Mouse (Mus musculus): ENCODE measurements at regions not wholly inside any gene's neighbourhood (a gene's known extent, or its start where the extent isn't known, plus 50 kb on each side); places are given as distances from the start of the nearest gene placed in this dataset.

DNA sequence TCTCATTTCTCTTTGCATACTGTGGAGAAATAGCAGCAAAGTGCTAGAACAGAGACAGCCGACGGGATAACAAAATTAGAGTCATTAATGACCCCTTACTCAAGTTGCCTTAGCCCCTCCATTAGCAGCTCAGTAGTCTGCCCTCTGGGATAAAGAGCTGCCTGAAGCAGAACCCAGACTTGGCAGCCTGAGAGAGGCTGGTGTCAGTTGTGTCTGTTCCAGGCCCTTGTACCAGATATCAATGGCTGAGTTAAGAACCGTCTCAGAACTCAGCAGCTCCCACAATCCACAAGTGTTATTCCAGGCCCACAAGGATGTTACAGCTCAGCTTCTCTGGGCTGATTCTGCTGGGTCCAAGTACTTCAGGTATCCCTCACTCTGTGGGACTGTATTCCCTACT, 109.6 kb upstream of the Topaz1 start:
- TF ChIP-seq FLI1 (IDR thresholded peaks at IDR 0.05; ENCODE audit: low read length) (no peak), GATA1 (IDR thresholded peaks at IDR 0.05; ENCODE audit: borderline replicate concordance, low read length) (no peak)
- H3K27me3 ChIP-seq (replicated peaks), result peaks cover 34% of the 10 kb centered on the region
- H3K4me3 ChIP-seq (replicated peaks), result no peak overlapping the region
- no peaks in the 10 kb centered on the region for H3K36me3 ChIP-seq (replicated peaks; ENCODE audit: low read length)
- no peaks in the 10 kb centered on the region for H3K4me1 ChIP-seq
- no peaks in the 10 kb centered on the region for H3K9me3 ChIP-seq

DNA sequence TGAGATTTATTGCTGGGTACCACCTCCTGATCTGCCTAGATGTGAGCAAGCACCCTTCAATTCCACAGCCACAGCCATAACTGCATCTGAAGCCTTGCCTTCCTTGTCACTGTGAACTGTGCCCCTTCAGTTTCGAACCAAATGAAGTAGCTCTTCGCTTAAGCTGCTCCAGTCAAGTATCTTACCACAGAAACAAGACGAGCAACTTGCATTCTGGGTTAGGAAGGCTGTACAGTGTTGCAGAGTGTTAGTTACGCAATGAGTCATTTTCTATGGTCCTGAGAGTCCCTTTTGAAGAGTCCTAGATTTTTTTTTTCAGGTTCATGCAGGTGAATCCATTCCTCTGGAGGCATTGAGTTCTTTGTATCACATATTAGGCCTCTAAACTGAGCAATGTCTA, 107.9 kb upstream of the Topaz1 start:
- H3K36me3 ChIP-seq (replicated peaks; ENCODE audit: low read length), result no peaks in the 10 kb centered on the region
- H3K4me1 ChIP-seq, result no peaks in the 10 kb centered on the region
- TF ChIP-seq FLI1 (IDR thresholded peaks at IDR 0.05; ENCODE audit: low read length) (no peak), GATA1 (IDR thresholded peaks at IDR 0.05; ENCODE audit: borderline replicate concordance, low read length) (no peak)
- H3K27me3 ChIP-seq (replicated peaks), result peaks cover 42% of the 10 kb centered on the region
- H3K9me3 ChIP-seq, result no peaks in the 10 kb centered on the region
- H3K4me3 ChIP-seq (replicated peaks), result no peak overlapping the region

GRCm38 (mm10) chr9:122642913-122643312, 104.2 kb upstream of the Topaz1 start:
- Histone ChIP-seq H3K4me3 (replicated peaks) (no peak overlapping the region), H3K27me3 (replicated peaks) (peaks cover 50% of the 10 kb centered on the region), H3K4me1 (no peaks in the 10 kb centered on the region), H3K9me3 (no peaks in the 10 kb centered on the region), H3K36me3 (replicated peaks; ENCODE audit: low read length) (no peaks in the 10 kb centered on the region)
- TF ChIP-seq FLI1 (IDR thresholded peaks at IDR 0.05; ENCODE audit: low read length) (no peak), GATA1 (IDR thresholded peaks at IDR 0.05; ENCODE audit: borderline replicate concordance, low read length) (no peak)

GRCm38 (mm10) chr9:122645569-122645968, 101.6 kb upstream of the Topaz1 start:
- TF ChIP-seq FLI1 (IDR thresholded peaks at IDR 0.05; ENCODE audit: low read length), result no peak
- no peak for TF ChIP-seq GATA1 (IDR thresholded peaks at IDR 0.05; ENCODE audit: borderline replicate concordance, low read length)
- no peaks in the 10 kb centered on the region for H3K9me3 ChIP-seq
- H3K27me3 ChIP-seq (replicated peaks), result peaks cover 48% of the 10 kb centered on the region
- no peak overlapping the region for H3K4me3 ChIP-seq (replicated peaks)
- H3K36me3 ChIP-seq (replicated peaks; ENCODE audit: low read length), result no peaks in the 10 kb centered on the region
- H3K4me1 ChIP-seq, result no peaks in the 10 kb centered on the region

DNA sequence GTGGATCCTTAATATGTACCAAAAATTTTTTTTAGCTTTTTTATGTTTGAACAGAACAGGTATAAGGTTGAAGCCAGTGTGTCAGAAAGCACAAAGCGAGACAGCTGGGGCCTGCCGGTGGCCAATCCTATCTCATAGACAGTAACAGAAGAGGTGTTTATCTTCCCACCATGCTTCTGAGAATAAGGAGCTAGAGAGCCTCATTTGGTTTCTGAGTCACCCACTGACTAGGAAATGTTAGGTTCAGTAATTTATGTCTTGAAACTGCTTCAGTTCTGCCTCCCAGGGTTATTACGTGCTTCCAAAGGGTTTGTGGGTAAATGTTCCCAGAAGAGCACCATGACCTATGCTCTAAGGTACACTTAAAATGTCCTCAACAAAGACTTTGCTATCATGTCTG, 96.3 kb upstream of the Topaz1 start:
- TF ChIP-seq FLI1 (IDR thresholded peaks at IDR 0.05; ENCODE audit: low read length) (no peak), GATA1 (IDR thresholded peaks at IDR 0.05; ENCODE audit: borderline replicate concordance, low read length) (no peak)
- Histone ChIP-seq H3K36me3 (replicated peaks; ENCODE audit: low read length) (no peaks in the 10 kb centered on the region), H3K27me3 (replicated peaks) (peaks cover 14% of the 10 kb centered on the region), H3K9me3 (no peaks in the 10 kb centered on the region), H3K4me3 (replicated peaks) (no peak overlapping the region), H3K4me1 (peaks cover 3% of the 10 kb centered on the region; the same call in 1 of the 2 replicates)

DNA sequence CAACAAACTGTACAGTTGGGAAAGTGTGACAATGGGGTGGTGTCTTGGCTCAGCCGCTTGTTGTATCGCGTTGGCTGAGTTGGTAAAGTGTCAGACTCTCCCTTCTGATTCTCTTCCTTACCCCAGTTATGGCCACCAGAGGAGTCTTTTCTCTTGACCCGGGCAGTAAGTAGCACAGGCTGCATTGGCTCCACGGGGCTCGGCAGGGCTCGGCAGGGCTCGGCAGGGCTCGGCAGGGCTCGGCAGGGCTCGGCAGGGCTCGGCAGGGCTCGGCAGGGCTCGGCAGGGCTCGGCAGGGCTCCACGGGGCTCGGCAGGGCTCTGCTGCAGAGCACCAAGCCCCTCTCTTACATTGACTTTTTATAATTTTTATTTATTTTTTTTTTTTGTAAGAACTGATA, 91.6 kb upstream of the Topaz1 start:
- peaks cover 5% of the 10 kb centered on the region for H3K27me3 ChIP-seq (replicated peaks)
- peaks cover 3% of the 10 kb centered on the region; the same call in 1 of the 2 replicates for H3K9me3 ChIP-seq
- H3K4me3 ChIP-seq (replicated peaks), result no peak overlapping the region
- no peaks in the 10 kb centered on the region for H3K36me3 ChIP-seq (replicated peaks; ENCODE audit: low read length)
- H3K4me1 ChIP-seq, result peaks cover 8% of the 10 kb centered on the region
- no peak for TF ChIP-seq GATA1 (IDR thresholded peaks at IDR 0.05; ENCODE audit: borderline replicate concordance, low read length)
- TF ChIP-seq FLI1 (IDR thresholded peaks at IDR 0.05; ENCODE audit: low read length), result no peak

DNA sequence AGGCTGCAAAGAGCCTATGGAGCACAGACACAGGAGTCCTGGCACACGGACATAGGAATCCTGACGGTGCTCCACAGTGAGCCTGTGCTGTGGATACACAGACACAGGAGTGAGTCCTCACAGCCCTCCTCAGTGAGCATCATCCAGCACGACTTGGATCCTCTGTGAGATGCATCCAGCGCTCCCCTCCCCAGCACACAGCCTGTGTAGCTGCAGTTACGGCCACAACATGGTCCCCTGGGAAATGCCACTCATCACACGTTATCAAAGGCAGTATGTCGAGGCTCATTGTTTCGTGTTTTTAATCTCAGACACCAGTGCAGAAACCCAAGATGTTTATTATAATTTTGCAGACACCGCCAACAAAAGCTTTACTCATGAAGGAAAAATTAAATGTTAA, 87.1 kb upstream of the Topaz1 start:
- H3K36me3 ChIP-seq (replicated peaks; ENCODE audit: low read length), result no peaks in the 10 kb centered on the region
- peaks cover 3% of the 10 kb centered on the region; the same call in 1 of the 2 replicates for H3K9me3 ChIP-seq
- peaks cover 6% of the 10 kb centered on the region; the same call in 1 of the 2 replicates for H3K4me1 ChIP-seq
- H3K27me3 ChIP-seq (replicated peaks), result peaks cover 2% of the 10 kb centered on the region
- no peak for TF ChIP-seq FLI1 (IDR thresholded peaks at IDR 0.05; ENCODE audit: low read length)
- TF ChIP-seq GATA1 (IDR thresholded peaks at IDR 0.05; ENCODE audit: borderline replicate concordance, low read length), result no peak
- no peak overlapping the region for H3K4me3 ChIP-seq (replicated peaks)

- Histone ChIP-seq H3K4me3 (replicated peaks) (no peak overlapping the region), H3K36me3 (replicated peaks; ENCODE audit: low read length) (no peaks in the 10 kb centered on the region), H3K9me3 (no peaks in the 10 kb centered on the region), H3K27me3 (replicated peaks) (peaks cover 2% of the 10 kb centered on the region), H3K4me1 (no peaks in the 10 kb centered on the region)
- TF ChIP-seq FLI1 (IDR thresholded peaks at IDR 0.05; ENCODE audit: low read length) (no peak), GATA1 (IDR thresholded peaks at IDR 0.05; ENCODE audit: borderline replicate concordance, low read length) (no peak)
These were observed 80.0 kb upstream of the Topaz1 start for GRCm38 (mm10) chr9:122666978-122667645.

DNA sequence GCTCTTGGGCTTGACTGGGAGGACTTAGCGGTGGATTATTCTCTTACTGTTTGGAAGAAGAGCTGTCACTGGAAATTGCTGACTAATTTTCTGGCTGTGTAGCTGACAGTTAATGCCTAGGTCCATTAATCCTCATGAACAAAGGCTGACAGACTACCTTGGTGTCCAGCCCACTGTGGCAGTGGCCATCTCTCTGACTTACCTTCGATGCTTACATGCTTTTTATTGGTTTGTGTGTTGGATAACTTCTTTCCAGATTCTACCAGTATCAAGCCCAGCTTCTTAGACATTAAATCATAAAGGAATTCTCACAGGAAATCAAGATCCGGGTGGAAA, 79.5 kb upstream of the Topaz1 start:
- no peaks in the 10 kb centered on the region for H3K9me3 ChIP-seq
- H3K27me3 ChIP-seq (replicated peaks), result peaks cover 2% of the 10 kb centered on the region
- no peaks in the 10 kb centered on the region for H3K4me1 ChIP-seq
- no peak for TF ChIP-seq GATA1 (IDR thresholded peaks at IDR 0.05; ENCODE audit: borderline replicate concordance, low read length)
- TF ChIP-seq FLI1 (IDR thresholded peaks at IDR 0.05; ENCODE audit: low read length), result no peak
- no peak overlapping the region for H3K4me3 ChIP-seq (replicated peaks)
- H3K36me3 ChIP-seq (replicated peaks; ENCODE audit: low read length), result no peaks in the 10 kb centered on the region

GRCm38 (mm10) chr9:122673777-122674176, 73.4 kb upstream of the Topaz1 start:
- Histone ChIP-seq H3K9me3 (no peaks in the 10 kb centered on the region), H3K36me3 (replicated peaks; ENCODE audit: low read length) (no peaks in the 10 kb centered on the region), H3K27me3 (replicated peaks) (peaks cover 2% of the 10 kb centered on the region), H3K4me1 (peaks cover 3% of the 10 kb centered on the region; the same call in 1 of the 2 replicates), H3K4me3 (replicated peaks) (no peak overlapping the region)
- TF ChIP-seq GATA1 (IDR thresholded peaks at IDR 0.05; ENCODE audit: borderline replicate concordance, low read length) (no peak), FLI1 (IDR thresholded peaks at IDR 0.05; ENCODE audit: low read length) (no peak)

All from megakaryocyte, embryonic 14.5 days (primary cell).